Mouse (Mus musculus) myocyte (in vitro differentiated cells): ENCODE data around the gene Sdc3. TPM values are rescaled to one million over a fixed set of nuclear protein-coding genes. Genes with fewer than 3 reads are reported as not detected.

Experiments used
- H3K27me3 ChIP-seq: one replicate; pipeline ENCODE4 v1.6.1; 2011; ENCODE audit not compliant: control insufficient read depth, insufficient read depth, insufficient read length
- H3K36me3 ChIP-seq: one replicate; pipeline ENCODE4 v1.6.1; 2011; ENCODE audit not compliant: control insufficient read depth, insufficient read depth
- H3K4me2 ChIP-seq: one replicate; pipeline ENCODE4 v1.6.1; 2011; ENCODE audit warnings: low read depth, control low read depth
- H3K4me3 ChIP-seq: one replicate; pipeline ENCODE4 v1.5.1; 2011; ENCODE audit warnings: mild to moderate bottlenecking, control low read depth, moderate library complexity
- H3K79me2 ChIP-seq: one replicate; pipeline ENCODE4 v1.6.1; 2011; ENCODE audit not compliant: control insufficient read depth, insufficient read depth
- H3ac ChIP-seq: one replicate; pipeline ENCODE4 v1.6.1; 2011; ENCODE audit not compliant: control insufficient read depth, insufficient read length
- CEBPB ChIP-seq: IDR thresholded peaks from 2 replicates; pipeline ENCODE4 v1.6.1; 2011; ENCODE audit warnings: mild to moderate bottlenecking, moderate library complexity; ENCODE audit not compliant: poor library complexity, insufficient read depth, severe bottlenecking
- E2F4 ChIP-seq: IDR thresholded peaks from one replicate; pipeline ENCODE4 v1.6.1; 2011; ENCODE audit warnings: mild to moderate bottlenecking, control low read depth, moderate library complexity; ENCODE audit not compliant: insufficient read depth
- MAX ChIP-seq: IDR thresholded peaks from one replicate; pipeline ENCODE4 v1.6.1; 2011; ENCODE audit warnings: low read depth, mild to moderate bottlenecking, control low read depth
- MYOD1 ChIP-seq, 3 experiments: IDR thresholded peaks; one replicate each; pipeline ENCODE4 v1.6.1; 2011; ENCODE audit warnings: control low read depth in 2 of 3, low read depth in 2 of 3, mild to moderate bottlenecking in 2 of 3, moderate library complexity in 1 of 3; ENCODE audit not compliant: insufficient read length in 2 of 3, control insufficient read depth in 1 of 3
- MYOG ChIP-seq, 3 experiments: IDR thresholded peaks; one replicate each; pipeline ENCODE4 v1.6.1; 2011; ENCODE audit warnings: control low read depth in 2 of 3, low read depth in 2 of 3, mild to moderate bottlenecking in 2 of 3; ENCODE audit not compliant: insufficient read length in 2 of 3, control insufficient read depth in 1 of 3, insufficient read depth in 1 of 3
- POLR2A ChIP-seq: IDR thresholded peaks from one replicate; pipeline ENCODE4 v1.6.1; 2011; ENCODE audit warnings: low read depth, mild to moderate bottlenecking, control low read depth, moderate library complexity; ENCODE audit not compliant: insufficient read length
- POLR2AphosphoS2 ChIP-seq: IDR thresholded peaks from one replicate; pipeline ENCODE4 v1.6.1; 2011; ENCODE audit warnings: low read depth, control low read depth; ENCODE audit not compliant: insufficient read length
- REST ChIP-seq: IDR thresholded peaks from one replicate; pipeline ENCODE4 v1.6.1; 2011; ENCODE audit warnings: mild to moderate bottlenecking, control low read depth, moderate library complexity; ENCODE audit not compliant: insufficient read depth, insufficient read length
- SRF ChIP-seq: IDR thresholded peaks from one replicate; pipeline ENCODE4 v1.6.1; 2011; ENCODE audit warnings: low read depth; ENCODE audit not compliant: control insufficient read depth, insufficient read length
- TCF12 ChIP-seq: IDR thresholded peaks from one replicate; pipeline ENCODE4 v1.6.1; 2011; ENCODE audit warnings: mild to moderate bottlenecking, control low read depth; ENCODE audit not compliant: poor library complexity, insufficient read depth, severe bottlenecking
- TCF3 ChIP-seq: IDR thresholded peaks from one replicate; pipeline ENCODE4 v1.6.1; 2011; ENCODE audit warnings: low read depth, control low read depth; ENCODE audit not compliant: insufficient read length
- USF1 ChIP-seq: IDR thresholded peaks from one replicate; pipeline ENCODE4 v1.6.1; 2011; ENCODE audit warnings: low read depth, mild to moderate bottlenecking, control low read depth, moderate library complexity
- polyA plus RNA-seq: library from polyadenylated mRNA; unstranded; fragments of >200 nt; fragmentation: generic; extraction: Trizol; gene quantifications from one replicate; pipeline ENCODE4 v1.2.1, GENCODE M21; 2012; ENCODE audit warnings: missing spikeins

Sdc3 gene
- polyA plus RNA-seq, 1 experiment, result 15.8 TPM

GRCm38 (mm10) chr4:130777647-130778046 is 14.7 kb upstream of the Sdc3 start:
- Histone ChIP-seq H3K36me3 (peaks cover 63% of the 10 kb centered on the region), H3K4me2 (no peak overlapping the region), H3ac (no peak overlapping the region), H3K79me2 (peaks cover 9% of the 10 kb centered on the region), H3K27me3 (no peaks in the 10 kb centered on the region), H3K4me3 (no peak overlapping the region)
- TF ChIP-seq SRF (no peak), TCF3 (no peak), REST (no peak), MYOD1 (IDR thresholded peaks at IDR 0.05; ENCODE audit: control insufficient read depth in 1 of 3, insufficient read length in 2 of 3, low read depth in 2 of 3) (no peak), MYOG (IDR thresholded peaks at IDR 0.05; ENCODE audit: control insufficient read depth in 1 of 3, insufficient read depth in 1 of 3, insufficient read length in 2 of 3, low read depth in 2 of 3) (no peak), USF1 (no peak), POLR2AphosphoS2 (no peak), MAX (no peak), CEBPB (no peak)

DNA sequence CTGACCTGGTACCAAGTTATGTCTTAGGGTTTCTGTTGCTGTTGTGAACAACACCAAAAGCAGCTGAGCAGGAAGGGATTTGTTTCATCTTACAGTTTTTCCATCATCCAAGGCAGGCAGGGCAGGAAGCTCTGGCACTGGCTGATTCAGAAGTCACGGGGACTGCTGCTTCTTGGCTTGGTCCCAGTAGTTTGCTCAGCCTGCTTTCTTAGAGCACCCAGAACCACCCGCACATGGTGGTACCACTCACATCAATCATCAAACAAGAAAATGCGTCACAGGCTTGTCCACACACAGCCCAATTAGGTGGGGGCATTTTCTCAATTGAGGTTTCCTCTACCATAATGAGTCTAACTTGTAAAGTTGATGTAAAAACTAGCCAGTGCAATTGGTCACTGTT is 13.3 kb upstream of the Sdc3 start:
- no peak overlapping the region for H3K4me2 ChIP-seq
- peaks cover 9% of the 10 kb centered on the region for H3K79me2 ChIP-seq
- no peak for TF ChIP-seq SRF
- TF ChIP-seq MYOG (IDR thresholded peaks at IDR 0.05; ENCODE audit: control insufficient read depth in 1 of 3, insufficient read depth in 1 of 3, insufficient read length in 2 of 3, low read depth in 2 of 3), result no peak
- TF ChIP-seq E2F4, result no peak
- no peak for TF ChIP-seq MAX
- TF ChIP-seq POLR2A, result no peak
- TF ChIP-seq TCF3, result no peak
- no peak for TF ChIP-seq POLR2AphosphoS2
- no peak for TF ChIP-seq TCF12
- no peak for TF ChIP-seq USF1
- no peak for TF ChIP-seq MYOD1 (IDR thresholded peaks at IDR 0.05; ENCODE audit: control insufficient read depth in 1 of 3, insufficient read length in 2 of 3, low read depth in 2 of 3)
- TF ChIP-seq CEBPB, result no peak
- no peak for TF ChIP-seq REST
- no peak overlapping the region for H3ac ChIP-seq
- H3K36me3 ChIP-seq, result peaks cover 53% of the 10 kb centered on the region
- no peaks in the 10 kb centered on the region for H3K27me3 ChIP-seq
- H3K4me3 ChIP-seq, result no peak overlapping the region

- H3K79me2 ChIP-seq, result no peaks in the 10 kb centered on the region
Observed at GRCm38 (mm10) chr4:130782492-130782891, 9.8 kb upstream of the Sdc3 start.

GRCm38 (mm10) chr4:130784755-130785154 is 7.6 kb upstream of the Sdc3 start:
- Histone ChIP-seq H3K36me3 (peaks cover 18% of the 10 kb centered on the region), H3ac (no peak overlapping the region), H3K27me3 (no peaks in the 10 kb centered on the region), H3K4me2 (no peak overlapping the region), H3K4me3 (no peak overlapping the region), H3K79me2 (no peaks in the 10 kb centered on the region)
- no peak for TF ChIP-seq E2F4
- no peak for TF ChIP-seq REST
- TF ChIP-seq USF1, result peak; percentile 3

More at GRCm38 (mm10) chr4:130782492-130782891, 9.8 kb upstream of the Sdc3 start:
- H3K36me3 ChIP-seq, result peaks cover 33% of the 10 kb centered on the region
- H3K27me3 ChIP-seq, result no peaks in the 10 kb centered on the region
- no peak overlapping the region for H3ac ChIP-seq
- H3K4me3 ChIP-seq, result no peak overlapping the region
- no peak for TF ChIP-seq TCF3
- no peak overlapping the region for H3K4me2 ChIP-seq

DNA sequence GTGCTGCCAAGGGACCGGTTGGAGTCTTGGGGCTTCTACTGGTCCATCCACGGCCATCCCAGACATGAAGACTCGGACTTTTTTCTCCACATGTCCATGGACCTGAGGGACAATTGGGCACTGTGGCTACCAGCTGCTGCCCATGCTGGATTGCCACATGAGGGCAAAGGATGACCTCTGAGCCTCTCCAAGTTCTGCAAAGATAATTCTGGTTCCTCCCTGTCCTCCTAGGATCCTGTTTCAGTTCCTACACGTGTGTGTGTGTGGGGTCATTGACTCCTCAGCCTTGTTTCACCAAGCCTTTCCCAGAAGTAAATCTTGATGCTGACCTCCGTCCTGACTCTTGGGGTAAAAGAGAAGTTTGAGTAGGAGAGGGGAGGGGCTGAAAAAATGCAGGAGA is 4.8 kb upstream of the Sdc3 start:
- TF ChIP-seq POLR2A (no peak), TCF12 (no peak), MAX (no peak), MYOD1 (IDR thresholded peaks at IDR 0.05; ENCODE audit: control insufficient read depth in 1 of 3, insufficient read length in 2 of 3, low read depth in 2 of 3) (no peak)
- Histone ChIP-seq H3K4me3 (no peak overlapping the region), H3ac (no peak overlapping the region), H3K36me3 (no peaks in the 10 kb centered on the region), H3K79me2 (no peaks in the 10 kb centered on the region), H3K4me2 (no peak overlapping the region), H3K27me3 (no peaks in the 10 kb centered on the region)

DNA sequence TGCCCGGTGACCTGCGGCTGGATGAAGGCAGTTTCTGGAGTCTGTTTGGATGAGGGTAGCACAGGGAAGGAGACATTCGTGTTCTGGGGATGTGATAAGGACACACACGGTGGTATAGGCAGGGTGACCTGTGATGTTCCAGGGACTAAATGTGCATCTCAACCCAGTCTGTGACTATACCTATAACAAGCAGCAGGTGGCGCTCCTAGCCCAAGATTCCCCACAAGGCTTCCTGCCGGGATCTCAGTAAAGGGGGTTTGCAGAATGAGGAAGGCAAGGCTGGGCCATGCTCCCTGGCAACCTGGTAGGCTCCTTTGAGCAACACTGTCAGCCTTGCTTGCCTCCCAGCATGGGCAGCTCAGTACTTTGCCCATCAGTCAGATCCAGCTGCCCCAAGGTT is 2.2 kb upstream of the Sdc3 start:
- no peak overlapping the region for H3K4me2 ChIP-seq
- no peak overlapping the region for H3ac ChIP-seq
- TF ChIP-seq E2F4 (no peak), CEBPB (no peak), POLR2A (no peak), REST (no peak), POLR2AphosphoS2 (no peak), TCF3 (no peak), SRF (no peak)
- H3K27me3 ChIP-seq, result peaks cover 5% of the 10 kb centered on the region
- H3K79me2 ChIP-seq, result no peaks in the 10 kb centered on the region
- H3K36me3 ChIP-seq, result no peaks in the 10 kb centered on the region
- H3K4me3 ChIP-seq, result no peak overlapping the region
